In the genomic region with DNA sequence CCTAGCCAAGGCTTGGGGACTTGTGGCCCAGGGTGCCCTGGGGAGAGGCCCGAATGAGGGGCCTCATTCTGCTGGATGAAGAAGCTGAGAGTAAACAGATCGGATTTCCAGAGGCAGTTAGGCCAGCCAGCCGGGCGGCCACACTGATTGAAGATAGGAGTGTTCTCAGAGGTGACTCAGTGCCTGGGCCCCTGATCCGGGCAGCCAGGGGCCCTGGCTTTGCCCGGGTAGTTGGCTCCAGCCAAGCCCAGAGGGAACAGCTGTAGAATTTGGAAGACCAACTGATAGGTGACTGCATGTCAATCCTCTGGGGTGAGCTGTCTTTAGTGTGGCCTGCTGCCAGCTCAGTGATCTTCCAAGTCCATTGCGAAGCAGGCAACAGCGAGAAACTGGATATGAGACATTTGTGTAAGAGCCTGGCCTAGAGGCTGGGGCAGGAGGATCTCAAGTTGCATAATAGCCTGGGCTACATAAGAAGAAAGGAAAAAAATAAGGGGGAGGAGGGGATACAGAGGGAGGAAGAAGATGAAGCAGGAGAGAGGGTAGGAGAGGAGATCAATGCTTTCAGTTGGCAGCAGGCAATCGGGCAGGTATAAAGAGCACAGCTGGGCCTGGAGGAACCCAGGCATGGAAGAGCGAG, we compare ENCODE assay signal across 13 mouse cellular contexts. TPM values are rescaled to one million over a fixed set of nuclear protein-coding genes. Genes with fewer than 3 reads are reported as not detected.
DNase-seq lines count a peak whose midpoint lies in the region; ATAC-seq and TF ChIP-seq lines count a peak whose summit lies in the region.
"Had no signal": no experiment of that assay in that cellular context is flagged by ENCODE, and none has a peak within 500 bp of the region (broad histone marks: within the 10 kb centered on the region; RNA-seq: fewer than 3 reads in every experiment).

No protein-coding gene starts in this region.

- 51% methylated on average over 10 of the region's 10 CpGs for WGBS in heart, embryonic 10.5 days
- WGBS in limb, embryonic 15.5 days, result 48% methylated on average over 10 of the region's 10 CpGs

- TF ChIP-seq CTCF in layer of hippocampus, adult 2 months (conservative IDR thresholded peaks at IDR 0.05), result no peak

- ATAC-seq in limb, embryonic 15.5 days (ENCODE audit: insufficient number of reproducible peaks, low FRiP score, low TSS enrichment, low read depth), result 0 out of 2 replicates have a peak, but pooled peaks have one; percentile 27
- ATAC-seq: forebrain, embryonic 15.5 days; liver, embryonic 12.5 days had no signal

- no peaks in the 10 kb centered on the region for H3K27me3 ChIP-seq in heart, embryonic 10.5 days (ENCODE audit: insufficient read depth, poor library complexity, severe bottlenecking)
- no peaks in the 10 kb centered on the region for H3K27me3 ChIP-seq in limb, embryonic 15.5 days
- H3K27me3 ChIP-seq: forebrain, embryonic 15.5 days; liver, embryonic 12.5 days had no signal

- DNase-seq in adrenal gland, adult 2 months, result peak; percentile 51
- no peak for DNase-seq in adrenal gland, adult 18-20 months (ENCODE audit: low spot score in 2 of 2)
- DNase-seq in adrenal gland, postnatal 14 days, result peak; percentile 35
- no peak for DNase-seq in heart, embryonic 10.5 days (ENCODE audit: low spot score)
- no peak for DNase-seq in layer of hippocampus, adult 2 months (ENCODE audit: low spot score in 2 of 2)
- no peak for DNase-seq in spleen, postnatal 36 days (ENCODE audit: low spot score in 2 of 2)
- DNase-seq in embryo, embryonic 9.5 days (ENCODE audit: extremely low spot score), result no peak
- DNase-seq: kidney, postnatal 25 days; thymus, postnatal 4 days had no signal

- H3K4me2 ChIP-seq in limb, embryonic 15.5 days, result no peak overlapping the region
- H3K4me2 ChIP-seq: forebrain, embryonic 15.5 days; liver, embryonic 12.5 days; midbrain, embryonic 11.5 days had no signal

- no peak overlapping the region for H3K9ac ChIP-seq in limb, embryonic 15.5 days
- H3K9ac ChIP-seq: forebrain, embryonic 15.5 days; liver, embryonic 12.5 days had no signal

- H3K4me3 ChIP-seq in heart, embryonic 10.5 days, result 0 out of 2 replicates have a peak overlapping the region, but pooled peaks have one; percentile 2
- H3K4me3 ChIP-seq in limb, embryonic 15.5 days, result no peak overlapping the region
- no peak overlapping the region for H3K4me3 ChIP-seq in layer of hippocampus, adult 2 months
- H3K4me3 ChIP-seq: forebrain, embryonic 15.5 days; liver, embryonic 12.5 days had no signal

- peak overlapping the region; percentile 60 for H3K27ac ChIP-seq in heart, embryonic 10.5 days
- peak overlapping the region; percentile 22; the same call in 1 of the 2 replicates for H3K27ac ChIP-seq in limb, embryonic 15.5 days
- no peak overlapping the region for H3K27ac ChIP-seq in layer of hippocampus, adult 2 months
- H3K27ac ChIP-seq: forebrain, embryonic 15.5 days; liver, embryonic 12.5 days had no signal

- peaks cover 48% of the 10 kb centered on the region for H3K4me1 ChIP-seq in heart, embryonic 10.5 days
- no peaks in the 10 kb centered on the region for H3K4me1 ChIP-seq in limb, embryonic 15.5 days
- H3K4me1 ChIP-seq: liver, embryonic 12.5 days had no signal

- peaks cover 3% of the 10 kb centered on the region for H3K36me3 ChIP-seq in heart, embryonic 10.5 days
- H3K36me3 ChIP-seq in limb, embryonic 15.5 days, result peaks cover 7% of the 10 kb centered on the region; the same call in 1 of the 2 replicates
- H3K36me3 ChIP-seq: liver, embryonic 12.5 days had no signal

- H3K9me3 ChIP-seq in heart, embryonic 10.5 days, result no peaks in the 10 kb centered on the region
- H3K9me3 ChIP-seq in limb, embryonic 15.5 days, result no peaks in the 10 kb centered on the region
- H3K9me3 ChIP-seq: forebrain, embryonic 15.5 days; liver, embryonic 12.5 days had no signal

RNA-seq across cellular contexts. Expression of gene Castor2, which starts 20.1 kb away (rescaled TPM):
- total RNA-seq in adrenal gland, adult 2 months (2021), result 10 to 100 TPM; 11.4 to 15.5 TPM
- 6.0 and 6.5 TPM in 2 replicates for polyA plus RNA-seq in adrenal gland, adult 2 months (2012; rRNA removed)
- total RNA-seq in adrenal gland, adult 18-20 months (2021), result 10 to 100 TPM; 12.4 to 14.0 TPM
- 11.2 and 12.9 TPM in 2 replicates for total RNA-seq in adrenal gland, postnatal 14 days (2021)
- 5.1 and 5.8 TPM in 2 replicates for polyA plus RNA-seq in heart, embryonic 10.5 days (2016; fragmentation: Nextera tagmentation; extraction: Ambion mirVana)
- 8.5 and 9.4 TPM in 2 replicates for polyA plus RNA-seq in limb, embryonic 15.5 days (2015; fragmentation: Nextera tagmentation; extraction: Ambion mirVana)
- total RNA-seq in layer of hippocampus, adult 2 months (2021), result 10 to 100 TPM; 67.5 to 69.4 TPM

RNA-seq across cellular contexts. Expression of gene Rcc1l, which starts 57.0 kb away (rescaled TPM):
- 10 to 100 TPM; 20.8 to 32.3 TPM for total RNA-seq in adrenal gland, adult 2 months (2021)
- polyA plus RNA-seq in adrenal gland, adult 2 months (2012; rRNA removed), result 23.8 and 25.2 TPM in 2 replicates
- total RNA-seq in adrenal gland, adult 18-20 months (2021), result 10 to 100 TPM; 28.2 to 34.7 TPM
- 27.6 and 27.7 TPM in 2 replicates for total RNA-seq in adrenal gland, postnatal 14 days (2021)
- 32.9 and 36.7 TPM in 2 replicates for polyA plus RNA-seq in heart, embryonic 10.5 days (2016; fragmentation: Nextera tagmentation; extraction: Ambion mirVana)
- 27.4 and 30.3 TPM in 2 replicates for polyA plus RNA-seq in limb, embryonic 15.5 days (2015; fragmentation: Nextera tagmentation; extraction: Ambion mirVana)
- 10 to 100 TPM; 15.9 to 16.4 TPM for total RNA-seq in layer of hippocampus, adult 2 months (2021)

Comparison
In these comparisons a context has a peak if more than half of its experiments do, and no peak if none do; other contexts are left out.
1. DNase-seq: peak in adrenal gland, adult 2 months (single experiment) and adrenal gland, postnatal 14 days (single experiment); none in adrenal gland, adult 18-20 months (0 of 2), heart, embryonic 10.5 days (single experiment), layer of hippocampus, adult 2 months (0 of 2), spleen, postnatal 36 days (0 of 2) and embryo, embryonic 9.5 days (single experiment).